Mouse (Mus musculus): ENCODE results near the gene Rnf220. TPM values are rescaled to one million over a fixed set of nuclear protein-coding genes. Genes with fewer than 3 reads are reported as not detected.

Rnf220 gene
- polyA plus RNA-seq, 1 experiment from 2014 or later, result 55.9 TPM

GRCm38 (mm10) chr4:117390850-117391795 is 105.7 kb downstream of the Rnf220 start:
- Histone ChIP-seq H3K4me1 (peaks cover 30% of the 10 kb centered on the region), H3K9ac (no peak overlapping the region), H3K4me3 (peak overlapping the region; percentile 28)

GRCm38 (mm10) chr4:117389264-117390054 is 107.4 kb downstream of the Rnf220 start:
- no peak overlapping the region for H3K9ac ChIP-seq
- WGBS (ENCODE audit: insufficient replicate concordance), result 64% methylated on average over 14 of the region's 14 CpGs
- H3K4me1 ChIP-seq, result peaks cover 37% of the 10 kb centered on the region

More at GRCm38 (mm10) chr4:117390850-117391795, 105.7 kb downstream of the Rnf220 start:
- Histone ChIP-seq H3K27ac (no peak overlapping the region), H3K36me3 (no peaks in the 10 kb centered on the region), H3K9me3 (replicated peaks) (no peaks in the 10 kb centered on the region), H3K27me3 (replicated peaks) (peaks cover 10% of the 10 kb centered on the region; the same call in 1 of the 2 replicates), H3K4me2 (peak overlapping the region; percentile 55)
- ATAC-seq, result no peak
- 38% methylated on average over 22 of the region's 22 CpGs for WGBS (ENCODE audit: insufficient replicate concordance)

GRCm38 (mm10) chr4:117385247-117385646 is 111.6 kb downstream of the Rnf220 start:
- no peaks in the 10 kb centered on the region for H3K27me3 ChIP-seq (replicated peaks)
- H3K4me2 ChIP-seq, result no peak overlapping the region
- H3K36me3 ChIP-seq, result no peaks in the 10 kb centered on the region
- WGBS (ENCODE audit: insufficient replicate concordance), result 15% methylated on average over 1 of the region's 1 CpGs
- no peak overlapping the region for H3K9ac ChIP-seq
- 0 out of 2 replicates have a peak, but pooled peaks cover 7% of the 10 kb centered on the region for H3K4me1 ChIP-seq
- H3K9me3 ChIP-seq (replicated peaks), result no peaks in the 10 kb centered on the region
- no peak overlapping the region for H3K27ac ChIP-seq
- H3K4me3 ChIP-seq, result no peak overlapping the region
- ATAC-seq, result no peak

More at GRCm38 (mm10) chr4:117389264-117390054, 107.4 kb downstream of the Rnf220 start:
- H3K27ac ChIP-seq, result no peak overlapping the region
- no peak overlapping the region for H3K4me3 ChIP-seq
- H3K27me3 ChIP-seq (replicated peaks), result peaks cover 10% of the 10 kb centered on the region; the same call in 1 of the 2 replicates
- ATAC-seq, result no peak
- no peaks in the 10 kb centered on the region for H3K36me3 ChIP-seq
- H3K9me3 ChIP-seq (replicated peaks), result no peaks in the 10 kb centered on the region
- H3K4me2 ChIP-seq, result no peak overlapping the region

- H3K36me3 ChIP-seq, result no peaks in the 10 kb centered on the region
- WGBS (ENCODE audit: insufficient replicate concordance), result 72% methylated on average over 8 of the region's 8 CpGs
- H3K4me2 ChIP-seq, result no peak overlapping the region
- no peak overlapping the region for H3K9ac ChIP-seq
- no peaks in the 10 kb centered on the region for H3K27me3 ChIP-seq (replicated peaks)
- no peak overlapping the region for H3K27ac ChIP-seq
- 0 out of 2 replicates have a peak, but pooled peaks cover 7% of the 10 kb centered on the region for H3K4me1 ChIP-seq
- no peak overlapping the region for H3K4me3 ChIP-seq
- no peaks in the 10 kb centered on the region for H3K9me3 ChIP-seq (replicated peaks)
- ATAC-seq, result no peak
Observed at GRCm38 (mm10) chr4:117381846-117382245, 115.0 kb downstream of the Rnf220 start.

DNA sequence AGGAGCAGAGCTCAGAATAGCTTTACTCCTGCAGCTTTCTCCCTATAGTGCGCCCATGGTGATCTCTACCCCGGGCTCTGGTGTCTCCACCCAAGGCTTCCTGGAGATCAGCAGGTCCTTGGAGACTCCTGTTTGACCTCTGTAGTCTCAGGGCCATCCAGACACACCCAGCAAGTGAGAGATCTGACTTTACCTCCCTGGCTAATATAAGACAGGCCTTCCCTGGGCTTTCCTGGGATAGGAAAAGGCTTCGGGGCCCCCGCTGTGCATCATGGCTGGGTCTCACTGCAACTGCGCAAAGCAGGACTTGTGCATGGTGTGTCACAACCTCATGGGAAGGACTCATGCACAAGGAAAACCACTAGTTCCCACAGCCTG is 116.3 kb downstream of the Rnf220 start:
- ATAC-seq, result no peak
- 85% methylated on average over 5 of the region's 5 CpGs for WGBS (ENCODE audit: insufficient replicate concordance)
- Histone ChIP-seq H3K36me3 (no peaks in the 10 kb centered on the region), H3K27ac (no peak overlapping the region), H3K4me3 (no peak overlapping the region), H3K27me3 (replicated peaks) (no peaks in the 10 kb centered on the region), H3K4me1 (0 out of 2 replicates have a peak, but pooled peaks cover 5% of the 10 kb centered on the region), H3K4me2 (no peak overlapping the region), H3K9ac (no peak overlapping the region), H3K9me3 (replicated peaks) (no peaks in the 10 kb centered on the region)

GRCm38 (mm10) chr4:117379803-117380557 is 116.9 kb downstream of the Rnf220 start:
- ATAC-seq, result no peak
- H3K4me1 ChIP-seq, result 0 out of 2 replicates have a peak, but pooled peaks cover under 1% of the 10 kb centered on the region
- no peak overlapping the region for H3K27ac ChIP-seq
- no peak overlapping the region for H3K4me2 ChIP-seq
- H3K27me3 ChIP-seq (replicated peaks), result 0 out of 2 replicates have a peak, but pooled peaks cover 2% of the 10 kb centered on the region
- WGBS (ENCODE audit: insufficient replicate concordance), result 62% methylated on average over 14 of the region's 14 CpGs
- no peaks in the 10 kb centered on the region for H3K9me3 ChIP-seq (replicated peaks)
- H3K9ac ChIP-seq, result no peak overlapping the region
- H3K4me3 ChIP-seq, result no peak overlapping the region
- no peaks in the 10 kb centered on the region for H3K36me3 ChIP-seq

GRCm38 (mm10) chr4:117374078-117374540 is 122.7 kb downstream of the Rnf220 start:
- Histone ChIP-seq H3K4me3 (no peak overlapping the region), H3K9me3 (replicated peaks) (no peaks in the 10 kb centered on the region), H3K4me2 (peak overlapping the region; percentile 7; the same call in 1 of the 2 replicates), H3K4me1 (peaks cover 19% of the 10 kb centered on the region; the same call in 1 of the 2 replicates), H3K27me3 (replicated peaks) (peaks cover 17% of the 10 kb centered on the region), H3K9ac (no peak overlapping the region), H3K36me3 (no peaks in the 10 kb centered on the region), H3K27ac (no peak overlapping the region)
- ATAC-seq, result no peak
- WGBS (ENCODE audit: insufficient replicate concordance), result 44% methylated on average over 10 of the region's 10 CpGs

DNA sequence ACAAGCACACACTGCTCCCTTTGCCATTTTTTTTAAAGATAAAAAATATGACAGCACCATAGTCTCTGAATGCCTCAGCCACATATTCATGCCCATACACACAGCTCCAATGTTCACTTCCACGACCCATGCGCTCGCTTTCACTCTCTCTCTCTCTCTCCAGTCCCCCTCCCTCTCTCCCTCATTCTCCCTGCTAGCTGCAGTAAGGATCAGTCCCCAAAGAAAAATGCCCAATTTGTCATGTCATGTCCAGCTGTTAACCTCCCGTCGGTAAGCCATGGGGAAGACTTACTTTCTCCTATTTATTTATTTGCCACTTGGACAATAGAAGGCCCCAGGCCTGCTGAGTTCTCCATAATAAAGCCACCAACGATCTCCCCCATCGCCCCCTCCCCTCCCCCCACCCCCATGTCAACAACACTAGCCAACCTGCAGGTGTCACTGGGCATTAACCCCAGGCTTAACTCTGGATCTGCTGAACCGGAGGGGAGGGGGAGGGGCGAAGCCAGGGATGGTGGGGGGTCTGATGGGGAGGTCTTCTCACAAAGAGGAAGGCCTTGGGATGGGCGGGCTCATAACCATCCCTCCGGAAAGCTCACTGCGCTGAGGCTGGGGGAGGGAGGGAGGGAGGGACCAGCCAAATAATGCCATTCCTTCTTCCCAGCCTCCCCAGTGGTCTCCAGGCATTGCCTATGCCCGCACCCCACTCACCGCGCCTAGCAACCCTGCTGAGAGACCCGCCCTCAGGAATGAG is 123.4 kb downstream of the Rnf220 start:
- Histone ChIP-seq H3K9ac (no peak overlapping the region), H3K36me3 (no peaks in the 10 kb centered on the region), H3K4me2 (peak overlapping the region; percentile 7; the same call in 1 of the 2 replicates), H3K27ac (no peak overlapping the region), H3K4me3 (no peak overlapping the region), H3K4me1 (peaks cover 19% of the 10 kb centered on the region; the same call in 1 of the 2 replicates), H3K27me3 (replicated peaks) (peaks cover 17% of the 10 kb centered on the region), H3K9me3 (replicated peaks) (no peaks in the 10 kb centered on the region)
- no peak for ATAC-seq
- WGBS (ENCODE audit: insufficient replicate concordance), result 27% methylated on average over 13 of the region's 16 CpGs

DNA sequence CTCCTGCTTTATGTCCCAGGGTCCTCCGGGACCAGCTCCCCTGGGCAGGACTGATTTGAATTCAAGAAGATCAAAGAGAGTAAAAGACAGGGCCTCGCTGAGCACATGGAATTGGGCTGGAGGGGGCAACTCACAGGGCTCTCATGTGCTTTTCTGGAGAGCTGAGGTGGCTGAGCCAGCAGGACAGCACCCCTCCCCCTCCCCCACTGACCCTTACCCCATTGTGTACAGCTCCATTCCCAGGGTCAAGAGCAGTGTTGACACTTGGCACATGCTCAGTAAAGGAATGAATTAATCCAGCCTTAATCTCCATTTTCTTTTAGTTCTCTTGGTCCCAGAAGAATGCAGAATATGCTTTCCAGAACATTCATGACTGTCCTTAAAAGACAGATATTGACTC is 125.0 kb downstream of the Rnf220 start:
- Histone ChIP-seq H3K36me3 (no peaks in the 10 kb centered on the region), H3K9ac (no peak overlapping the region), H3K4me1 (peaks cover 19% of the 10 kb centered on the region; the same call in 1 of the 2 replicates), H3K27ac (no peak overlapping the region), H3K27me3 (replicated peaks) (peaks cover 17% of the 10 kb centered on the region), H3K9me3 (replicated peaks) (no peaks in the 10 kb centered on the region), H3K4me2 (no peak overlapping the region), H3K4me3 (no peak overlapping the region)
- WGBS (ENCODE audit: insufficient replicate concordance), result 56% methylated on average over 2 of the region's 2 CpGs
- ATAC-seq, result no peak

GRCm38 (mm10) chr4:117370354-117370753 is 126.5 kb downstream of the Rnf220 start:
- Histone ChIP-seq H3K4me1 (peaks cover 19% of the 10 kb centered on the region; the same call in 1 of the 2 replicates), H3K9me3 (replicated peaks) (no peaks in the 10 kb centered on the region), H3K4me2 (no peak overlapping the region), H3K36me3 (no peaks in the 10 kb centered on the region), H3K27ac (no peak overlapping the region), H3K4me3 (no peak overlapping the region), H3K9ac (no peak overlapping the region), H3K27me3 (replicated peaks) (peaks cover 16% of the 10 kb centered on the region)
- 47% methylated on average over 5 of the region's 5 CpGs for WGBS (ENCODE audit: insufficient replicate concordance)
- ATAC-seq, result no peak

All from liver, embryonic 12.5 days (tissue).